Comparison of ENCODE assay signal across 8 mouse cellular contexts in the genomic region with DNA sequence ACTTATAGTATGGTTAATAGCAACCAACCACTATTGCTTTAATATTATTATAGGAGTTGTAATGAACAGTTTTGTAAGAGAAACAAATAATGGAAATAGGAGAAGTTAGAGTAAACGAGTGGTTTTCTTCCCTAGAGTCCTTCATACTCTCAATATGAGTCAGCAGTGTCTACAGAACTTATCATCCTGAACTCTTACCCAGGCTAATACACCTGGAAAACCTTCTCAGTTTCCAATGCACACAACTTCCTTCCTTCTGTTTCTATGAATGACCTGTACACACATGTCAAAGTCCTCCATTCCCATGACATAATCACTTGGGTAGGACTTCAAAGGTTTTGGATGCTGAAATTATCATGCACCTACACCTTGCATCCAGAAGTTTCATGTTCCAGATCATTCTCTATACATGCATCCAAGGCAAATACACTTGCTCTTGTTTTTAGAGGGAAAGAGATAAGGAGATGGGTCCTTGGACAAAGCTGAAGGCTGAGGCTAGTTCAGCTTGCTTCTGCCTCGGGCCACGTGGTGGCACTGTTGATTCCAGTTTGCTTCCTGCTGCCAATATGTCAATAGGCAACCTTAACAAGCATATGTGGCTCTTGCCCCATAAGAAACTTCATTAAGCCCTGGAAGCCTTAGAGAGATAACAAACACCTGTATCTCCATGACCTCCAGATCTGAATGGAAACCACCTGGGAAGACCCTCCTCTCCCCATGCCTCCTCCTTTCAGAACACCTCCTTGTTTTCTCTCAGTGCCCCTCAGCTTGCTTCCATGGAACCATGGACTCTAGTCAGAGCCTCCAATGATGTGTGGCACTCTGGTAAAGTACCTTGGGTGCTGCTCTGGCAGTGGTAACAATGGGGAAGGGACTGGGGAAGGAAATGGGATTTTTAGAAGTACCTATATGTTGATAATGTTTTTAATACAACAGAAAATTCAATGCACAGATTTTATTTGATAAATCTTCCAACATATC.
DNase-seq lines count a peak whose midpoint lies in the region; ATAC-seq and TF ChIP-seq lines count a peak whose summit lies in the region.

No protein-coding gene starts in this region.

- WGBS in lung, embryonic 14.5 days: 26% methylated on average over 3 of the region's 3 CpGs

- H3K4me2 ChIP-seq in lung, embryonic 14.5 days: no peak overlapping the region

- no peak overlapping the region for H3K9ac ChIP-seq in lung, embryonic 14.5 days

- no peak overlapping the region for H3K27ac ChIP-seq in cortical plate, adult 2 months (ENCODE audit: insufficient read depth, low read length)
- H3K27ac ChIP-seq in lung, embryonic 14.5 days (ENCODE audit: low read depth): no peak overlapping the region

- no peak for ATAC-seq in lung, embryonic 14.5 days (ENCODE audit: insufficient read depth)

- DNase-seq in CD8-positive naive resting alpha-beta T cell, adult 2 months (ENCODE audit: low read depth in 2 of 2, low spot score in 2 of 2): peak; percentile 55 to 60
- peak; percentile 5 for DNase-seq in adipocyte (ENCODE audit: low spot score)
- peak; percentile 17 to 46 for DNase-seq in gastrocnemius, postnatal 4 days (ENCODE audit: low spot score in 2 of 2)
- peak; percentile 62 for DNase-seq in kidney, postnatal 14 days
- DNase-seq in lung, embryonic 14.5 days: peak; percentile 86
- peak; percentile 67 for DNase-seq in retina, postnatal 1 day
- DNase-seq in c-Kit-positive CD71-positive TER-119-positive erythroid progenitor cells, embryonic 14.5 days (ENCODE audit: low spot score): no peak

- no peaks in the 10 kb centered on the region for H3K36me3 ChIP-seq in lung, embryonic 14.5 days (ENCODE audit: insufficient read depth)

- peak; percentile 87 for TF ChIP-seq CTCF in cortical plate, adult 2 months (IDR thresholded peaks at IDR 0.05; ENCODE audit: extremely low read depth, insufficient read depth, low read length)
- peak; percentile 77 for TF ChIP-seq CTCF in lung, embryonic 14.5 days (IDR thresholded peaks at IDR 0.05; ENCODE audit: low read depth)

- TF ChIP-seq POLR2A in cortical plate, adult 2 months (IDR thresholded peaks at IDR 0.05; ENCODE audit: extremely low read depth, insufficient read depth, low read length): no peak

- H3K4me1 ChIP-seq in cortical plate, adult 2 months (ENCODE audit: control insufficient read depth, insufficient read depth, low read length): no peaks in the 10 kb centered on the region
- H3K4me1 ChIP-seq in lung, embryonic 14.5 days (ENCODE audit: insufficient read depth): peaks cover 3% of the 10 kb centered on the region; the same call in 1 of the 2 replicates

- H3K4me3 ChIP-seq in cortical plate, adult 2 months (ENCODE audit: insufficient read depth, low read length): no peak overlapping the region
- no peak overlapping the region for H3K4me3 ChIP-seq in lung, embryonic 14.5 days (ENCODE audit: low read depth, low read length)

- H3K27me3 ChIP-seq in lung, embryonic 14.5 days (ENCODE audit: insufficient read depth, low read length): no peaks in the 10 kb centered on the region

- H3K9me3 ChIP-seq in lung, embryonic 14.5 days (ENCODE audit: low read depth, low read length): no peaks in the 10 kb centered on the region
